Mouse (Mus musculus): ENCODE measurements around the gene Stim2.

Stim2 gene

DNA sequence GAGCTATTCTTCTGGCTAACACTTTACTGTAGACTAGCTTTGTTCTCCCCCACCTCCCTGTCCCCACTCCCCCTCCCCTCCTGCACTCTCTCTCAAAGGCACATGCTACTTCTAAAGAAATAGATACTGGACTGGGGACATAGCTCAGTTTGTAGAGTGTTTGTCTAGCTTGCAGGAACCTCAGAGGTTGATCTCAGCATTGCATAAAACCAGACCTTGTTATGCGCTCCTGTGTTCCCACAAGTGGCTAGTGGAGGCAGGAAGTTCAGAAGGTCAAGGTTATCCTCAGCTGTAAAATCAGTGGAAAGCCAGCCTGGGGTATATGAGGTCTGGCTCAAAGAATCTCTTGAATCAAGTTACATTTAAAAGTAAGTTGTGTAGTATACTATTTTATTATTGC is 36.4 kb downstream of the Stim2 start:
- ChIA-PET CTCF (no interaction called here), POLR2A (interaction anchor here in 1 of 4 experiments (1.6 kb wide), 1 partner anchor 35 kb away, joined by 3 read pairs; no protein-coding TSS in a partner anchor)

DNA sequence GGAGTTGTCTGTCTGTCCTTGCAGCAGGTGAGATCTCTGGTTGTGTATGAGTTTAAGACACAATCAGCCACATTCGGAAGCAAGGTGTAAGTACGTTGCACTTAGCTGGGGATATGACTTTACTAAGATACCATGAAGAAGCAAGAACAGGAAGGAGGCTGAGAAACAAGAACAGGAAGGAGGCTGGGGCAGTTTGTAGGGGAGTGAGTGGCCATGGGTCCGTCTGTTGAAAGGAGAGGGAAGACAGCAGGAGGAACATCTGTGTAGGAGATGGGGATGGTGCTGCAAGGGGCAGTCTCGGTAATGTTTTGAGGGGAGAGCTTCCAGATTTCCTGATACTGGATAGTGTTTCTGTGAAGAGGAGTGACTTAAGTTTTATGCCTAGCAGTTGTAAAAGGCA is 40.3 kb downstream of the Stim2 start:
- ChIA-PET CTCF (no interaction called here), POLR2A (no interaction called here)

DNA sequence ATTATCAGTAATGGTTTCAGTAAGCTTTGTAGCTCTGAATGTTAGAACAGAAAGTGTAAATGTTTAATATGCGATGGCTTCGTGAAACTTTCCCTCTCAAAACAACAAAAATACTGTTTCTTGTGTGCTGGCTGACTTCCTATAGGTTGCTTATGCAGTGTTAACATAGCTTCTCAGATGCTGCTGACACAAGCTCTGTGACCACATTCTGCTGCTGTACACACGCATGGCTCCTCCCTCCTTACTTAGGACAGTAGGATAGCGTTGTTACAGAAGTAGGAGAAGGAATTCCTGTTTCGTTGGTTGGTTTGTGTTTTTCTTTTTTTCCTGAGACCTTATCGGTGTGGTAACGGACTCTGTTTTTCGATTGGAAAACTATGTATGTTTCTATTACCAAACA is 42.2 kb downstream of the Stim2 start:
- POLR2A ChIA-PET: interaction anchor here in 2 of 4 experiments (0.8 to 1.7 kb wide), 2 partner anchors 11 to 1264 kb away, joined by 3 to 4 read pairs; no protein-coding TSS in a partner anchor
- CTCF ChIA-PET: no interaction called here

DNA sequence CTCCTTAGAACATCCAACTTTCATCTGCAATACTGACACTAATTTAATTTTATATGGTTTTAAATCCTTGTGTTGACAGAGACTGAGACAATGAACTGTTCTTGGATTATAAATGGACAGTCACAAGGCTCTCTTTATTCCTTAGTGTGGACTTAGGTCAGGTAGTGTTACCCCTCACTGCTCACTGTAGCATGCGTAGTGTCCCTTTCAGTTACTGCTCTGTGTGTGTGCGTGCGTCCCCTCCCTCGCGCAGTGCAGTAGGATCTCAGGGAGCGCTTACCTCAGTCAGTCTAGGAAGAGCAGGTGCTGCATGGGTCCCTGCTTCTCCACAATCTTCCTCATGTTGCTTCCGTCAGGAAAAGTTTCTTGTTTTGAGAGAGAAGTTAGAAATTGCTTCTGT is 43.7 kb downstream of the Stim2 start:
- POLR2A ChIA-PET: no interaction called here
- CTCF ChIA-PET: no interaction called here

DNA sequence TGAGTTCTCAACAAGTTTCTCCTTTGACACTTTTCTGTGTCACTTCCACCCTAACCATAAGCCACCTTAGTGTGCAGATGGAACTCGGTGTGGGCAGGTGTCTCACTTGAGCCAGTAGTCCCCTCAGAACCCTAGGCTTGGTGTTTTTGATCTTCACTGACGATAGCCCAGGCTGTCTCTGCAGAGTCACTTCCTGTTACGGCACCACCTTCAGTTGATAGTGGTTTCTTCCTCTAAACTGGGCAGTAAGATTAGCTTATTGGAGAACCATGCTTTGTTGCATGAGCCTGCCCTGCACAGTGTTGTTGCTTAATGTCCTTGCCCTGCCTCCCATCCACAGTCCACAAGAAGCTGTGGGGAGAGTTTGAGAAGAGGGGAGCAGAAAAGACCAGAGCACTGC is 47.2 kb downstream of the Stim2 start:
- ChIA-PET POLR2A (no interaction called here), CTCF (no interaction called here)

DNA sequence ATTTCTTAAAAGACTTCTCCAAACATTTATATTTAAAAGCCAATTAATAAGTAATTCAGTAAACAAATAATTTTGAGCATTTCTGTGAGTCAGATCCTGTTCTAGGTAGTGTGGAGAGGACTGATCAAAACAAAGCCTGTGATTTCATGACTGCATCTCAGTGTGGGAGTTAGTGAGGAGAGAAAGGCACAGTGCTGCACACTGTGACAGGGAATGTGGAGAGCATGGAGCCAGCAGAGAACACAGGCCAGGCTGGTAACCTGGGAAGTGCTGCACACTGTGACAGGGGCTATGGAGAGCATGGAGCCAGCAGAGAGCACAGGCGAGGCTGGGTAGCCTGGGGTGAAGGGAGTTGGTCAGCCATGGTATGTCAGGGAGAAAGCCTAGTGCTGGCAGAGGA is 48.1 kb downstream of the Stim2 start:
- POLR2A ChIA-PET: no interaction called here
- CTCF ChIA-PET: interaction anchor here in 1 of 4 experiments (0.6 kb wide), 1 partner anchor 457 kb away, joined by 7 read pairs; no protein-coding TSS in a partner anchor

DNA sequence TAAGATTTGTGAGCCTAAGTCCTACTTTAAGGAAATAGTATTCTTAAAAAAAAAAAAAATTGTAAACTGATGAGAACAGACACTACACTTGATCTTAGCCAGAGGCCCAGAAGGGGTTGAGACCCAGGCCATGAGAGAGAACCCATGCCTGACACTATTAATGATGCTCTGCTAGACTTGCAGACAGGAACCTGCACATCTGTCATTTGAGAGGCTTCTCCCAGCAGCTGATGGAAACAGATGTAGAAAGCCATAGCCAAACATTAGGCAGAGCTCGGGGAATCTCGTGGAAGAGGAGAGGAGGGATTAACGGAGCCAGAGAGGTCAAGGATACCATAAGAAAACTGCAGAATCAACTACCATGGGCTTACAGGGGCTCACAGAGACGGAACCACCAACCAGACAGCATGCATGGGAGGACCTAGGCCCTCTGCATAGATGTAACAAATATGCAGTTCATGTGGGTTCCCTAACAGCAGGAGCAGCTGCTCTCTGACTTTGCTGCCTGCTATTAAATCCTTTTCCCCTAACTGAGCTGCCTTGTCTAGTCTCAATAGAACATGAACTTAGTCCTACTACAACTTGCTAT is 50.9 kb downstream of the Stim2 start:
- POLR2A ChIA-PET: interaction anchor here in 1 of 4 experiments (0.7 kb wide), 1 partner anchor 23 kb away, joined by 3 read pairs; no protein-coding TSS in a partner anchor
- CTCF ChIA-PET: no interaction called here

DNA sequence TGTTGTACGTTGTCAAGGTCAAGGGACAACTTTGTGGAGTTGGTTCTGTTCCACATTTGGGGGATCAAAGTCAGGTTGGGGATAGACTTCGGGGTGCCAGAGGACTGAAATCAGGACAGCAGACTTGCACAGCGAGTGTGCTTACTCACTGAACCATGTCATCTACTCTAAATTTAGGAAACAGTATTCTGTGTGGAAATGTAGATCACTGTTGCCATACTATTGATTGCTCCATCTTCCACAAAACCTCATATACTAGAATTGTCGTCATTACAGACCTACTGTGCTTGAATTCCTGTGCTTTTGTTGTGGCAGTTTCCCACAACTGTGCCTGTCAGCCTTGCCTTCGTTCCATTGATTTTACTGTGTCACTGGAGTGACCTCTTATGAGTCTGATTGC is 51.6 kb downstream of the Stim2 start:
- ChIA-PET POLR2A (no interaction called here), CTCF (no interaction called here)

DNA sequence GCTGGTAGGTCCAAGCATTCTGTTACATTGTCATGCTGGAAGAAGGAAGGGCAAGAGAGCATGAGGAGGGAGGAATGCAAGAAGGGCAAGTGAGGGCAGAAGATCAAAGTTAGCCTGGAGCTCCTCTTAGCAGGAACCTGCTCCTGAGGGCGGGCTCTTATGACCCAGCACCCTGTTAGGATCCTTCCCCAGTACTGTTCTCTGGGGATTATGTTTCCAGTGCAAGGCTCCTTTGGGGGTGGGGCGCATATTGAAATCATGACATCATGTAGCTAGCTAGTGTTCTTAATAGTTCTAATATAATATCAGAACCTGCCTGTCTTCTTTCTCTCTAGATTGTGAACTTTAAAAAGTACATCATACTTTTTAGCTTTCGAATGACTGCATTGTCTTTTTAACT is 52.8 kb downstream of the Stim2 start:
- CTCF ChIA-PET: no interaction called here
- POLR2A ChIA-PET: interaction anchor here in 2 of 4 experiments (0.6 to 1.1 kb wide), 2 partner anchors 11 to 87 kb away, joined by 3 read pairs; no protein-coding TSS in a partner anchor

DNA sequence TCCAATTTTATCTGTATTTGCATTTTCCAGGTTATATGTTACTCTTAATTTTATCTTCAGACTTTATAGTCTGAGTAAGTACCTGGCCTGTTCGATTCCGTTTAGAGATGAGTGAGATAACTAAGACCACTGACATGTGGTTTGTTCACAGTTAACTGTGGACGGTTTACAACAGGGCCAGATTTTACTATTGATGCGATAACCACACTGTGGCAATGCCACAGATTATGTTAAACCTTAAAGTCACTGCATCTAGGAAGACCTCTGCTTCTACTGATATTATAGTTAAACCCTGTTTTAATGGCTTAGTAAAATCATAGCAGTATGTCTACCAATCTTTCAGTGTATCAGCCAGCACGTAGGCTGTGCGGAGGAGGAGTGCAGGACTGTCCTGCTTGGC is 53.9 kb downstream of the Stim2 start:
- POLR2A ChIA-PET: no interaction called here
- CTCF ChIA-PET: no interaction called here

DNA sequence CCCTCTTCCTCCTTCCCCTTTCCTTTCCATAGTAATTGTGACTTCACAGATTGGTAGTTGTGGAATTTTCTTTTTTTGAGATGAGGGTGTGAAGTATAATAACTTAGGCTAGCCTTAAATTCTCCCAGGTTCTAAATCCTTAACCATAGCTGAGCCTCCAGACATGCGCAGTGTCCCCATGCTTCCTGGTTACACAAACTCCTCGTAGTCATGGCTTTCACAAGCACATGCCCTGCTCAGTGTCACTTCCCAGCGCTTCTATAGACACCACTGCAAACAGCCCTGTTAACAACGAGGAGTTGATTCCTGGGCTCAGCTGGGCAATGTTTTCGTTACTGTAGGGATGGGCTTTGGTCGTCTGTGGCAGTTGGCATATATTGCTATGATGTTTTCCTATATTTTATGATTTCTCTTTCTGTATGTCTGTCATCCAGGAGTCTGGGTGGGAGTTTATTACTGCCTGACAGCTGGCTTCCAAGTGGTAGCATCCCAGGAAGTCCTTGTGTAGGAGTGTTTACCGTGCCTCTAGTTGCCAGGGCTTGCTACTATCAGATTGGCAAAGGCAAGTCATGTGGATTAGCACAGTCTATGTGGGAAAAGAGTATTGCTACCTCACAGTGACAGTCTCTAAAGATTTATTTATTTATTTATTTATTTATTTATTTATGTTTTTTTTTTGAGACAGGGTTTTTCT is 55.5 kb downstream of the Stim2 start:
- ChIA-PET POLR2A (interaction anchor here in 1 of 4 experiments (0.6 to 1.3 kb wide), 2 partner anchors 56 to 225 kb away, joined by 3 to 4 read pairs; partner anchors contain the start of gene Stim2), CTCF (no interaction called here)

DNA sequence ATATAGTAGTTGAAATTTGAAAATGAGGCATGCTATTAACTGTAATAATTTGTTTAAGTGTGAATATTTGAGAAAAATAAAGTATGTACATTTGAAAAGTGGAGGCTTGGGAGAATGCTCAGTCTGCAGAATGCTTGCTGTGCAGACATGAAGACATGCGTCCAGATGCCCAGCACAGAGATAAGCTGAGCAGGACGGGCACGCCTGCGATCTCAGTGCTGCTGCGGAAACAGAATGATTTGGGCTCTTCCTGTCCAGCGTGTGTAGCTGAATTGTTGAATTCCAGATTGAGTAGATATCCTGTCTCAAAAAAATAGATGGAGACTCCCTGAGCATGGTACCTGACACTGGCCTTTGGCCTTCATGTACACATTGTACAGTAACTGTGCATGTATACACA is 58.0 kb downstream of the Stim2 start:
- CTCF ChIA-PET: no interaction called here
- POLR2A ChIA-PET: interaction anchor here in 1 of 4 experiments (1.0 kb wide), 1 partner anchor 58 kb away, joined by 3 read pairs; the partner anchor contains the start of gene Stim2

DNA sequence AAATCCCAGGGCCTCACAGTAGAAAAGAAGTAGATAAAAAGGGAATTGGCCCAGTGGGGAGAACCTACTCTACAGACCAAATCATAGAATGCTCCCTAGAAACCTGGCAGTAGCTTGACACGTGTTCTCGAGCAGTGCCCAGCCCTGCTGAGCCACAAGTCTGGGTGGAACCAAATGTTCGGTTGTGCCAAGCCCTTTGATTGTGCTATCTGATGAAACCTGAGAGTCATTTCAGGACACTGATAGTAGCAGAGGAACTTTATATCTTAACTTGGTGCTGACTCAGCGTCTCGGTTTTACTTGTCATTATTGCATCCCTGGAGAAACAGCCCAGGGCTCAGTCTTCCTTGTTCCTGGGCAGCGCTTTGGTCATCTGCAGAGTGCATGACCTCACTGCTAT is 61.7 kb downstream of the Stim2 start:
- POLR2A ChIA-PET: interaction anchor here in 1 of 4 experiments (1.5 kb wide), 1 partner anchor 13 kb away, joined by 3 read pairs; no protein-coding TSS in a partner anchor

DNA sequence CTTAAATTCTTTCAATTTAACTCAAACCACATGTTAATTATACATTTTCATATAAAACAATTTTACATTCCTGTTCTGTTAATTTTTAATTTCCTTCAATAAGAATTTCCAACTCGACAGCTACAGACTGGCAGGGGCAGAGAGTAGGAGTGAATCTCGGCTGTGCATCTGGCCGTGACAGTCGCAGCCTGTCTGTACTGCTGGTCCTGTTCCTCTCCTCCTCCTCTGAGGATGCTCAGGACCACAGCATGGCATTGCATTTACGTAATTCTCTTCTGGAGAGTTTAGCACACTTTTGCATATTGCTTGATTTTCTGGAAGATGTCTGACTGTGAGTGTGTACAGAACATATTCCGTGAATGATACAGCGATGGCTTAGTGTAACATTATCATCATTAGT is 63.8 kb downstream of the Stim2 start:
- ChIA-PET POLR2A (no interaction called here), CTCF (no interaction called here)

More for the DNA sequence above, 61.7 kb downstream of the Stim2 start:
- CTCF ChIA-PET: no interaction called here

DNA sequence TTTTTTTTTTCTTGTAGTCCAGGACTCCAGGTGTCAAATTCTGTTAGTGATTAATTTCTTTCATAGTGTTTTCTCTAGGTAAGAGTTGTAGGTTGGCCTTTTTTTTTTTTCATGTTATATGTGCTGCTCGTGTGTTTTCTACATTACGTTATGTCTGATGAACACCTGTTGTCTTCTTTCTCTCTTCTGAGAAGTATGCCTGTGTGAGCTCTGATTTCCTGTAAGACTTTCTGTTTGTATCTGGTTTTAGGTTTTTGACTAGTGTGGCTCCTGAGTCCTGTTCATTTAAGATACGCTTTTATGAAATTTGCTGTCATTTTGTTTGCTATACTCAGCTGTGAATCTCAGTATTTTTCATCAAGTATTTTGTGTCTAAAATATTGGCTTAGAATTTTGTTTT is 69.3 kb downstream of the Stim2 start:
- ChIA-PET CTCF (no interaction called here), POLR2A (no interaction called here)

DNA sequence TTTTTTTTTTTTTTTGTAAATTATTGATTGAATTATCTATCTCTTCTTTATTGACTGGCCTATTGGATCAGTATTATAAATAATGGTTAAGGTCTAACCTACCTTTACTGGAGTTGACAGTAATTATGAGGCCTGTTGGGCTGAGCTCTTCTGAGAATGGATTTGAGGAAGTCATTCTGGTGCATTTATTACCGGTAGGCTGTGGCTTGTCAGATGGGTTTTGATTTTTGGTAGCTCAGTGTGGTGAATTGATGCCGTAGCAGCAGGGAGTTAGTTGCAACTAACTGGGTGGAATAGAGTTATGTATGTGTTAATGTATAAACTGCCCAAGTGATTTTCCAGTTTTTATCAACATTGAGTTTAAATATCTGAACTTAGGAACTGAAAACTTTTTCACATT is 72.2 kb downstream of the Stim2 start:
- CTCF ChIA-PET: interaction anchor here in 1 of 4 experiments (0.7 kb wide), 1 partner anchor 1857 kb away, joined by 3 read pairs; no protein-coding TSS in a partner anchor
- POLR2A ChIA-PET: no interaction called here

DNA sequence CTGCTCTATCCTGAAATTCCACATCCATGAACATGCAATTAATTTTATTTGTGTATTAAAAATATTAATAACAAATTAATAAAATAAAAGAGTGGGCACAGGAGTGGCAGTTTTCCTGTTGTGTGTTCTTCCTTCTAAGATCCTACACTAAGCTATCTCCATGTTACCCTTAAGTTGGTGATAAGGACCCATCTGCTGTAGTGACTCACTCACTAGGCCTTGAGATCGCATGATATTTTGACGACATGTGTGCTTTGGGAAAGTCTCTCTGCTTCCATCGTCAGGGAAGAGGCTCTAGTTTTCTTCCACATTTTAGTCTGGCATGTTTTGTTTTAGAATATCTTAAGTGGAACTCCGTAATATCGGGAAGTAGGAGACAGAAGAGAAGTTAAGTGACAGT is 73.0 kb downstream of the Stim2 start:
- CTCF ChIA-PET: no interaction called here
- POLR2A ChIA-PET: no interaction called here

DNA sequence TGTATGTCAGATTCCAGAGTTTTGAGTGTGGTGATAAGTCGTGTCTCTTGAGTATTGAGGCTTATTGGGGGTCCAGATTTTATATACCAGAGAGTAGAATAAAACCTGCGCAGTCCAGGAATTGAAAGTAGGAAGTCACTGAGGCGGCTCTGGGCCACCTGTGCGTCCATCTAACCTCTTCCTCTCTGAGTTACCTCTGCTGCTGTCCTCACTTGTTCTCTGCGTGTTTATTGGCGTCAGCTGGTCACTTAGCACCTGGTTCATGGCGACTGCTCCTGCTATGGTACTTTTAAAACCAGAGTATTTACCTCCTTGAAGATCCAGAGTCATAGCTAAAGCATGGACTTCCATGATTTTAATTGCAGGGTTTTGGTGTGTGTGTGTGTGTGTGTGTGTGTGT is 73.4 kb downstream of the Stim2 start:
- CTCF ChIA-PET: no interaction called here
- POLR2A ChIA-PET: interaction anchor here in 1 of 4 experiments (0.6 kb wide), 1 partner anchor 1136 kb away, joined by 4 read pairs; no protein-coding TSS in a partner anchor

DNA sequence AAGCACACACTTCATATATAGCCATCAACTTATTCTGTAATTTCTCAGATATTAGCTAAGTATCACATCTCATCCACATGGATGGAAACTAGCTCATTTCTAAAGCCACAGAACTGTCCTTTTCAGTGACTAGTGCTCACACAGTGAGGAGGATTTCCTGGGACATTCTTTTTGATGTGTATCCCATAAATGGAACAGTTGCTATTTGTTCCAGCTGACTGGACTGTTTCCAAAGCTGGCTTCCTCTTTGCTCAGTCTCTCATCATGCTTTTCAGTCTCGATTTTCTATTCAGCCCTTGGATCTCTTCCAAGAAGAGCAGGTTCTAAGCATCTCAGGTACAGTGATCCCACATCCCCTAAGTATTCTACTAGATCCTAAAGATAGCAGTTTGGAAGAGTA is 75.0 kb downstream of the Stim2 start:
- POLR2A ChIA-PET: interaction anchor here in 1 of 4 experiments (0.8 to 1.3 kb wide), 2 partner anchors 13 kb away, joined by 3 read pairs; no protein-coding TSS in a partner anchor

DNA sequence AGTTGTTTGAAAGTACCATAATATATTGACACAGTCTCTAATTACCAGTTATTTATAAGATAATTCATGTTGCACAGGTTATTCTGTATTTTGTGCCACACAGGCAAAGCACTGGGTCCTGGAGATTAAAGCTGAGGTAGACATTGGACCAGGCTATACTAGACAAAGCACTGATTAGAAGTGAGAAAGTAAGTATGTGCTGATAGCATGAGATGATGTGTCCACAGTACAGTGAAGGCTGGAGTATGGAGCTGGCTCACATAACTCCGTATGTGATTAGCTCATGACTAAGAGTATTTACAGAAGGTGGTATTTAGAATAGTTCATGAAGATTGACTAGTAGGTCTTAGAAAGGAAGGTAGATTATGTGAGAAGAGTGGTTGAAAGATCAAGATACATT is 81.7 kb downstream of the Stim2 start:
- ChIA-PET POLR2A (no interaction called here), CTCF (no interaction called here)

More for the DNA sequence above, 75.0 kb downstream of the Stim2 start:
- CTCF ChIA-PET: no interaction called here

DNA sequence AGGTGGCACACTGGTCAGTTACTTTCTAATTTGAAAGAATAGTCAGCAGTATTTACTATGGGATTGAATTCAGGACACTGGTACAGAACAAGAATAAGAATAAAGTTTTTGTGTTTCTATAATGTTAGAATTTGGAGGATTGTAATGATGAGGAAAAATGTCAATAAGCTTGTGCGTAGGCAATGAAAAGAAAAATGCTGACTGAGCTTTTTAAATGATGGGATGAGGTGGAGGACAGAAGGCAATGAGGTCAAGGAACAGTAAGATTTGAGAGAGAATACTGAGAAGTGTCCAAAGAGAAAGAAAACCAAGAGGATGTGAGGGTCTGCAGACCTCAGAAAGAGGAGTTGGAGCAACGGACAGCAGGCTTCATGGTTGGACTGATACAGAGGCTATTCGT is 89.6 kb downstream of the Stim2 start:
- ChIA-PET POLR2A (no interaction called here), CTCF (interaction anchor here in 1 of 4 experiments (0.6 kb wide), 1 partner anchor 142 kb away, joined by 3 read pairs; no protein-coding TSS in a partner anchor)
